Mouse (Mus musculus) gastrocnemius, postnatal 25 days (tissue): ENCODE data around the gene Exoc6b. TPM values are rescaled to one million over a fixed set of nuclear protein-coding genes. Genes with fewer than 3 reads are reported as not detected.
"Not testable (repeated sequence)": the region's sequence is repeated elsewhere in the genome, so short reads cannot be mapped to it uniquely, and the experiment has no call there.

Source experiments
- DNase-seq: peaks from one replicate; pipeline ENCODE4 v3.0.0; 2022
- total RNA-seq, 2 experiments: library from RNA; stranded (reverse); gene quantifications; 1 replicate in 1 of 2; 2 replicates in 1 of 2; pipeline ENCODE4 v1.2.3; 2021

Gene Exoc6b
- total RNA-seq, 2 experiments from 2014 or later: 11.4 to 13.8 TPM

- DNase-seq: no peak
Measured at GRCm38 (mm10) chr6:84630276-84630675, 439.0 kb downstream of the Exoc6b start.

GRCm38 (mm10) chr6:84628831-84629230, 440.5 kb downstream of the Exoc6b start:
- no peak for DNase-seq

DNA sequence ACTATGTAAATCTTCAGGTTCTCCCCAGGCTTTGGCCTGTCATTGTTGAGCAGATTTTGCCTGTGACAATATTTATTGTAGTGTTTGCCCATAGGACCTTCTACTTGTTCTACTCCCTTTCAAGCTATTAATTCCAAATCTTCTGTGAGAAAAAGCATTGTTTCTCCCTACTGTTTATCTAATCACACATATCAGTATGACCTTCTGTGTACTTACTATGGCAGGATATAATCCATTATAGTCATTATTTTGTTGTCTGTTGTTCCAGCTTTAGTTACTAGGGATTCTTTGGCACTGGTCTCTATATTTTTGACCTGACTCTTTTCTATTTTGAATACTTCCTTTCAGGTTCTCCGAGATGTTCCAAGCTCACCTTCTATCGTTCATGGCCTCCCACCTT, 442.9 kb downstream of the Exoc6b start:
- DNase-seq: no peak

DNA sequence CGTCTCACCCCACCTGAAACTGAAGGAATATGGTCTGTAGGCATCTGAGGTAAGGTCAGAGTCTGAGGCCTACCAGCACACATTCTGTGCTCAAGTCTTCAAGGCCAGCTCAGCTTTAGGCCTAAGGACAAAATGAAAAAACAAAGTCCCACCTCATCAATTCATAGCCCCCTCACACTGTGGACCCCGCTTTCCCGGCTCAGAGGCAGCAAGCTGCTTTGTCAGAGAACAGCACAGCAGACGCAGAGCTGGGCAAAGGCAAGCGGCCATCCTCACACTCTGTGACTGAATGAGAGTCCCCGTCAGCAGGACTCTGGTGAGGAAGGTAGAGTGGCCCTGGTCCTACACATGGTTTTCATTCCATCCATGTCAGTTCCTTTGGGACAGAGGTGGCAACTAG, 450.1 kb downstream of the Exoc6b start:
- DNase-seq: no peak

DNA sequence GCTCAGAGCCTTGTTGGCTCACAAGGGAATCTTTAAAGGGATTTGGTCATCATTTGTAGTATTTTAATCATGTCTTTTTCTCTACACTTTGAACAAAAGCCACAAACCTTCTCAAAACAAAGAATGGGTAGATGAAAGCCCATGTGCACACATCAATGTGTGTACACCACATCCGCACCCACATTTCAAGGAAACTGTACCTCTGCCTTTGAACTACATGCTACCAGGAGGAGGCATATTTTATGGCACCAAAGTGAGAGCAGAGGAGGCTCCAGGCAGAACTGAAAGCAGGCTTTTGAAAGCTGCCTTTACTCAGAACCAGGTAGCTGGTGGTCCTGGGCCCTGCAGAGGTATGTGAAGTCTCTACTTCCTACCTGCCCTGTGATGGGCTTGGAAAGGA, 452.3 kb downstream of the Exoc6b start:
- DNase-seq: no peak

DNA sequence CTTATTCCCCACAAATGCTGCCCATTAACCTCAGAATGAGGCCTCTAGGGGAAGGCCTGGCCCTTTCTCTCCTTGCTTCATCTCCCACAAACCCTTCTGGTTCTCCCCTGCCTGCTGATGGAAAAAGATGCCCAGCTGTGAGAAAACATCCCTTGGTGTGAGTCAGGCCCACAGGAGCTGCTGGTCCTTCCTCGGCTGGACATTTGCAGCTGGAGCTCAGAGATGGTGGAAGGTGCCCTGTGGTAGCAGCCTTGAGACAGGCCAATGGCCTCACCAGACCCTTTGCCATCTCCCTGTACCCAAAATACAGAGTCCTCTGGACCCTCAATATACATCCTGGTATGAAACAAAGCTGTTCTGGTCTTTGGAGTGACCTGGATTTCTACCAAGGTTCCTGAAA, 452.7 kb downstream of the Exoc6b start:
- no peak for DNase-seq

DNA sequence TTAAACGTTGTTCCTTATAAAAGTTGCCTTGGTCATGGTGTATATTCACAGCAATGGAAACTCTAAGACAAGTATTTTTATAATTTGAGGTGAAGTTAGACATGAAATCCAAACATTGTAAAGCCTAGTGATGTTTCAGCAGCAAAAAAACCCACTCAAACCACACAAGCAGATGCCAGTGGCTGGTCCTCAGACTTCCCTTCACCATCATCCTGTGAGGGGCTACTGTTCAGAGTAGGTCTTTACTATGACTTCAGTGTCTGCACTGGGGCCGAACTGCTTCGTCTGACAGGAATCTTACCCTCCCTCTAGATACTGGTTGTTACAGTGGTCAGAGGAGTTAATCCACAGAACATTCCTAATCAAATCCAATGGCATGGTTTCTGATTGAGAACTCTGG, 455.8 kb downstream of the Exoc6b start:
- no peak for DNase-seq

GRCm38 (mm10) chr6:84601136-84601889, 468.0 kb downstream of the Exoc6b start:
- DNase-seq: no peak

- DNase-seq: not testable (repeated sequence)
Measured at GRCm38 (mm10) chr6:84599296-84599695, 470.0 kb downstream of the Exoc6b start.

GRCm38 (mm10) chr6:84598725-84599124, 470.6 kb downstream of the Exoc6b start:
- DNase-seq: no peak

DNA sequence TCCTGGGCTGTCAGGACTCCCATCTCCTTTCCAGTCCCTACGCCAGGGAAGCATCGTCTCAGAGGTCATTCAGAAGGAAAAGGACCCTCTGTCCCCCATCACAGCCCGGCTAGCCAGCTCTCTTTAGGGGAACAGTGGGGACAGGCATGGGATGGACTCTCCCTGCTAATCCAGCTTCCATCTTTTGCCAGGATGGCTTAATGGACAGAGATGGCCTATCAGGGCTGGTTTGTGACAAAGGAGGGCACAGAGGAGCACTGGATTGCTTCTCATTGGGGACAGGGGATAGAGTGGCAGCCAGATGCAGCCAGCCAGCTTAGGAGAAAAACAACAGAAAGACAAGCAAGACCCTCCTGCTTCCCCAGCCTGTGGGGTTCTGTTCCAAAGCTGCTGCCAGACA, 474.7 kb downstream of the Exoc6b start:
- no peak for DNase-seq

DNA sequence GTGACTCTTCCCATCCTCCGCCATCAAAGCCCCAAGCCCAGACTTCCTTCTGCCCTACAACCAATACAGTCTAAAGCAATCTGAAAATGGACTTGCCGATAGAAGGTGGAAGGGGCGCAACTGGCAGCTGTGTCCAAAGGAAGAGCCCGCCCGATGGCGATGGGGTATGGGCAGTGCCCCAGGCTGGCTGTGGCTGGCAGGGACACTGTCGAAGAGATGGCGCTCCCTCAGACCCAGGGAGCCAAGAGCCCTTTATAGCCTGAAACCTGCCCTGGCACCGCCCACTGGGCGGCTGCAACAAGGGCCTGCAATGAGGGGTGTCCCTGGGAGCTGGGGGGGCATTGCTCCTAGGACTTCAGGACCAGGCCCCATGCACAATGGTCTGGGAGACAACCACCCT, 475.6 kb downstream of the Exoc6b start, which contains the start of gene Cyp26b1:
Cyp26b1 (minus strand) TSS at position 216 of the 400 bp plus-strand sequence.
- no peak for DNase-seq

- no peak for DNase-seq
Measured at GRCm38 (mm10) chr6:84590961-84591745, 478.2 kb downstream of the Exoc6b start.

DNA sequence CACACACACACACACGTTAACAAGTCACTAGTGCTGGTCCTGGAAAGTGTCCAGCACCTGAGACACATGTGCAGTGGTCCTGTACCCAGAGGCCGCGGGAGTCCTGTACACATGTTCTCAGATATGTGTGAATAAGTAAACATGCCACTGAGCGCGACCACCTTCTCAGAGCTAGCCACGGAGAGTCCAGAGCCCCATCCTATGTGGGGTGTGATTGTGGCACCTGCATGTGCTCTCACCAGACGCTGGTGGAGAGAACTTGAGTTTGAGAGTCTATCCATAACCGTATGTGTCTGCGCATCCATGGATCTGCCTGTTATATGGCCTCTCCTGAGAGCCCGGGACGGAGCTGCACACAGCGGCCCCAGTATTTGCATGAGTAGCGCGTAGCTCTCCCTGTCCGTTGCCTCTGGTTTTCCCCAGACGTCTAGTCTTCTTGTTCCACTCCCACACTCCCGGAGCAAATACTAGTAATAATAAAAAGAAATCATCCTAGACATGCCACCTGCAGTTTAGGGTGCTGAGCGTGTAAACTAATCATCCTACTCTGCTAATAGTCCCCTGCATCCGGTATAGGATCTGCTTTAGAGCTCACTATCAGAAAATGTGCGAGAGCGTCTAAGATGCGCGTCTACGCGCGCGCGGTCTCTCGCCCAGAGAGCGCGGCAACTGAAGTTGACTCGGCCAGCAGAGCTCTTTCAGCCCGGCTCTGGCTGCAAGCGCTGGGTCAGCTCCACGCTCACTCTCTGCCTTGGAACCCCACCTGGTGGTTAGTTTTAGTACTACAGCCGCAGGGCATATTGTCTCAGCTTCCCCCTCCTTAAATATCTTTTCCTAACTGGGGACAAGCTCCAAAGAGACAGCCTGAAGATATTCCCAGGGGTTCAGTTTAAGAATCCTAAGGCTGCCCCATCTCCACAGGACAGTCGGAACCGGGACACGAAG, 479.3 kb downstream of the Exoc6b start:
- peak; percentile 75 for DNase-seq

GRCm38 (mm10) chr6:84588895-84589652, 480.2 kb downstream of the Exoc6b start:
- DNase-seq: no peak

DNA sequence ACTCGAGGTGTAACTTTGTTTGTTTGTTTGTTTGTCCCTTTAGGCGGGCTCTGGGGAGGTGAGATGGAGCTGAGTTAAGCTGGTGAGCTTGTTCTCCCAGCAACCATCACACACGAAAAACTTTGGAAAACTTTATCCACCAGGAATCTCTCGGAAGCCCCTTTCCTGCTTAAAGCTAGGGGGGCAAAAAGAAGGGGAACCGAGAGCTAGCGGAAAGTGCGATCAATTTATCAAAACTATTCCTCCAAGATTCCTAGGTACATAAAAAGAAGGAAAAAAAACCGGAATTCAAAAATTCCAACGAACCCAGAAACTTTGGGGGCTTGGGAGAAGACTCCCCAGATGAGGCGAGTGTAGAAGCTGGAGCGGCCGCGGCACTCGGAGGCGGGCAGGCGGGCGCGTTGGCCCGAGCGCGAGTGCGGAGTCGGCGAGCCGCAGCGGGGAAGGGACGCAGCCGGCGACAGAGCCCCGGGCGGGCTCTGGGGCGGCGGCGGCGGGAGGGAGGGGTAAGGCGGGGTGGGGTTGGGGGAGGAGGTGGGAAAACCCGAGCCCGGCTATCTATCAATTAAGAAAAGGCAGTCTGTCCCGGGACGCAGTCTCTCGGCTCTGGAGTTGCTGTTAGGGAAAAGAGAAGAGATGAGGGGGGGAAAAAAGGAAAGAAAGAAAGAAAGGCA, 481.0 kb downstream of the Exoc6b start:
- DNase-seq: no peak

DNA sequence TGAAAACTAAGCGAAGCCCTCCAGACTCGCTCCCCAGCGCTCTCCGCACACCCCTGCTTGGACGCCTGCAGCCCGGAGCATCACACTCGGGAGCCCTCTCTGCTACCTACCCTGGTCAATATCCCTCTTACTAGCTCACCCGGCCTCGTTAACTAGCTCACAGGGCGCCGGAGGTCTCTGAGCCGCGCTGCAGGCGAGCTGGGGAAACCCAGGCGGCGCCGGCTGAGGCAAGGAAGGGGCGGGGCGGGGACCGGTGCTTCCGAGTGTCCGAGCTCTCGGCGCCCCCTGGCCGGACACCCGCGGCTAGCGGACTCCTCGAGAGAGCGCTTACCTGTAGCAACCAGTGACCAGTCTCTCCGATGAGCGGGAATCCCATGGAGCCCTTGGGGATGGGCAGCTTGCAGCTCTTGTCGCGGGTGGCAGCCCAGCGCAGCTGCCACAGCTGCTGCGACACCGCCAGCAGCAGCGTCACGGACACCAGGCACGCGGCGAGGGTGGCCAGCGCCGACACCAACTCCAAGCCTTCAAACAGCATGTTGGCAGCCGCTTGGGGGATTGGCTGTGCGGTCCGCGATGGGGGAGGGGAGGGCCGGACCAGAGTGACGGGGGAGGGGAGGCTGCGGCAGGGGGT, 481.7 kb downstream of the Exoc6b start:
- DNase-seq: no peak

DNA sequence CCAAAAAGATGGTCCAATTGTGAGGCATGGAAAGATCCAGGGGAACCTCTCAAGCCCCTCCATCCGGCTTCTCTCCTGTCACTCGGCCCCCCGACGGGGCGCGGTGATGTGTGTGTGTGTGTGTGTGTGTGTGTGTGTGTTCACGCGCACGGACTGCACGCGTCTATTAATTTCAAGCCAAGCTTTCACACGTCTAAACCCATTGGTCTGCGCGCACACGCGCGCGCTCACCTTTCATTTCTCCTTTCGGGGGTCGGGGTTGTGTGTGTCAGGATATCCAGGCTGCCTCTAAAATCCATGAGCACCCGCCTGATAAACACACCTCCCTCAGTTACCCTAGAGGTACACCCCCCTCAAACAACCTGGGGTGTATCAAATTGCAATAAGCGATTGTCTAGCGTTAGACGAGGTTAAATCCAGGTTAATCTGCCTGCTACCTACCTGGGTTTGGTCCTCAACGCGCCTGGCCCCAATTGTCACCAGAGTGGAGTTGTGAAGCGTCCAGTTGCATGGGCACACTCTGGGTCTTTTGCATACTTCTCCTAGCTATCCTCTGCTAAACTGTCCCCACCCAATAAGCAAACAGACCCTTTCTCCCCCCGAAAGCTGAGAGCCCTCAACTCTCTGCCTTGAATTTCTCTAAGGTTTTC, 482.6 kb downstream of the Exoc6b start:
- DNase-seq: no peak

DNA sequence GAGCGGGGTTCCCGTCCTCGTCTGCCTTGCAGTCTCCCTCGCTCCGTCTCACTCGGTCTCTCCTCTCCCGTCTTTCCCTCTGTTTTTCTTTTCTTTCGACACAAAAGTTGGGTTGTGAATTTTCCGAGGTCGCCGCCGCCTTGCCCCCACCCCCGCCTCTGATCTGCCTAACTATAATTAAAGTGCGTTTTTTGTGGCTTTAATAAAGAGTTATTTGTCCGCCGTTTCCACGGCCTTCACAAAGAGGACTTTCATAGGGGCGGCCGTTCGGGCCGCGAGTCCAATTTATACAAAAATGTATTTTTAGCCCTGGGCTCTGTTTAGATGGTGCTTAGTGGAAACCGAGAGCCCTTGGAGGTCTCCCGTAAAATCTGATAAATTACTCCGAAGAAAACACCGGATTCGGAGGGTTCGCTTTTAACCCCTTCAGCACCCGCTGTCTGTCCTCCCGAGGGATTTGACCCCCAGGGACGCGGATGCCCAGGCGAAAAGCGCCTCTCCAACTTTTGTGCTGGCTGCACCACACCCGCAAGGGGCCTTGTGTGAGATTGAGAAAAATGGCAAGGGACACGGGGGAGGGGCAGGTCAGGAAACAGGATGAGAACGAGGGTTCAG, 483.5 kb downstream of the Exoc6b start:
- DNase-seq: no peak
